Mouse (Mus musculus): ENCODE results near the gene Cep290. TPM values are rescaled to one million over a fixed set of nuclear protein-coding genes. Genes with fewer than 3 reads are reported as not detected.

Gene Cep290
- polyA plus RNA-seq, 1 experiment from 2014 or later: 6.9 TPM

- H3K27ac ChIP-seq: peak overlapping the region; percentile 65
- no peak overlapping the region for H3K9ac ChIP-seq
- 0 out of 2 replicates have a peak overlapping the region, but pooled peaks have one; percentile 9 for H3K4me2 ChIP-seq
- WGBS: 63% methylated on average over 2 of the region's 2 CpGs
- no peak overlapping the region for H3K4me3 ChIP-seq
- peaks cover 6% of the 10 kb centered on the region; the same call in 1 of the 2 replicates for H3K4me1 ChIP-seq
- no peaks in the 10 kb centered on the region for H3K9me3 ChIP-seq
- ATAC-seq (replicated peaks): peak; percentile 89
- H3K36me3 ChIP-seq (replicated peaks): no peaks in the 10 kb centered on the region
- no peaks in the 10 kb centered on the region for H3K27me3 ChIP-seq (replicated peaks)
These were observed 116.9 kb downstream of the Cep290 start for GRCm38 (mm10) chr10:100604254-100604653.

DNA sequence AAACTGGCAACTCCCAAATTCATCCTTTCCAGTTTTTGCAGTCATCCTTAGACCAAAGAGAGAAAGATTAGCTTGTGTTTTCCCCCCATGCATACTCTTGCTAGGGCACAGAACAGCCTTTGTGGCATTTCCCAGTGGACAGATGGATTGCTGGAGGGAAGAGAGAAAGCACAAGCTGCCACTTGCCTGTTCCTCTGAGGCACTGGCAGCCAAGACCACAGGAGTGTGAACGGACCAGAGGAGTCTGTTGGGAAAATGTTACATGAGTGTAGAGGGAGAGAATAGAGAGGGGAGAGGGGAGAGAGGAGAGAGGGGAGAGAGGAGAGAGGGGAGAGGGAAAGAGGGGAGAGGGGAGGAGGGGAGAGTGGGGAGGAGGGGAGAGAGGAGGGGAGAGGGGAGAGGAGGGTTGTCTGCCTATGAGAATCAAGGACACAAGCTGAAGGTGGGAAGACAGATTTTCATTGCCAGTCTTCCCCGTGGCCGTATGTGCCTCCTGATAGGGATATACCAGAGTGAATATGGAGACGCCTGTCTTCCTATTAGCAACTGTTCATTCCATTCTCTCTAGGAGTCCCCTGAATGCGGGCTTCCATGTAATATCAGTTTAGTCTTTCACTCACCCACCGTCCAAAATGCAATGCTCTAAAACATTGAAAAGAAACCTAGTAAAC is 130.0 kb downstream of the Cep290 start:
- no peak overlapping the region for H3K9ac ChIP-seq
- H3K4me1 ChIP-seq: no peaks in the 10 kb centered on the region
- no peak overlapping the region for H3K27ac ChIP-seq
- no peak overlapping the region for H3K4me3 ChIP-seq
- WGBS: 68% methylated on average over 6 of the region's 6 CpGs
- ATAC-seq (replicated peaks): no peak
- H3K27me3 ChIP-seq (replicated peaks): no peaks in the 10 kb centered on the region
- no peaks in the 10 kb centered on the region for H3K36me3 ChIP-seq (replicated peaks)
- H3K4me2 ChIP-seq: no peak overlapping the region
- H3K9me3 ChIP-seq: no peaks in the 10 kb centered on the region

- H3K9ac ChIP-seq: no peak overlapping the region
- WGBS: 95% methylated on average over 7 of the region's 7 CpGs
- no peak overlapping the region for H3K4me2 ChIP-seq
- no peak overlapping the region for H3K27ac ChIP-seq
- no peaks in the 10 kb centered on the region for H3K9me3 ChIP-seq
- no peaks in the 10 kb centered on the region for H3K27me3 ChIP-seq (replicated peaks)
- no peak for ATAC-seq (replicated peaks)
- H3K4me1 ChIP-seq: no peaks in the 10 kb centered on the region
- no peaks in the 10 kb centered on the region for H3K36me3 ChIP-seq (replicated peaks)
- no peak overlapping the region for H3K4me3 ChIP-seq
These were observed 132.1 kb downstream of the Cep290 start for GRCm38 (mm10) chr10:100619474-100619873.

DNA sequence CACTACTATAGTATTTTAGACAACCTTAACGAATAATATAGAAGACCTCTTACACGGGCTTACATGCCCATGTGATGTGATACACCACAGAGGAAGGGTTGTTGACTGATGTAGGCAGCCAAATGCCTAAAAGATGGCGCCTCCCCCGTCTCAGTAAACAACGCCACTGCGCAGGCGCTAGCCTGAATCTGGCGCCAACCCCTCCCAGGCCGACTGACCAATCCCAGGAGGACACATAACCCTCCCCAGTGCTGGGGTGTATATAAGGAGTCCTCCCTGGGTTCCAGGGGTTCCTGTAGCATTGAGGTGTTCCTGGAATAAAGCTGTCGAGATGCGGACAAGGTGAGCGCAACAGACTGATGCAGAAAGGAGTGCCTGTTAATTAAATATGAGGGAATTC is 132.7 kb downstream of the Cep290 start:
- Histone ChIP-seq H3K9me3 (no peaks in the 10 kb centered on the region), H3K4me2 (no peak overlapping the region), H3K27ac (no peak overlapping the region), H3K4me3 (no peak overlapping the region), H3K36me3 (replicated peaks) (no peaks in the 10 kb centered on the region), H3K27me3 (replicated peaks) (no peaks in the 10 kb centered on the region), H3K9ac (no peak overlapping the region), H3K4me1 (no peaks in the 10 kb centered on the region)
- 89% methylated on average over 12 of the region's 12 CpGs for WGBS
- no peak for ATAC-seq (replicated peaks)

DNA sequence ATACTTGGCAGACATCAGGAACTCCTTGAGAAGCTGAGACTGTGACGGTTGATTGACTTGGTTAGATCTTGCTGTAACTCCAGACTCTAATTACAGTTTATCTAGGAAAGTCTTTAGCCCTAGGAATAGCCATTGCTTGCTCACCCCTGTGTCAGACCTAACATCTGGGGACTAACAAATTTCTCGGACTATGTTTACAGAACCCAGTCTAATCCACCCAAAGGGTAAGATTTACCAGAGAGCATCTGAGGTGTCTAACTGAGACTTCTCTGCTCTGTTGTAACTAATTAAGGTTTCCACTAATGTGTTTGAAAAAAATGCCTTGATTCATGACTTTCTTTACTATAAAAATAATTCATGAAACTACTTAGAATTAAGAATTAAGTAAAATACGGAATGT is 135.1 kb downstream of the Cep290 start:
- Histone ChIP-seq H3K27me3 (replicated peaks) (no peaks in the 10 kb centered on the region), H3K36me3 (replicated peaks) (no peaks in the 10 kb centered on the region), H3K4me1 (no peaks in the 10 kb centered on the region), H3K9ac (no peak overlapping the region), H3K4me3 (no peak overlapping the region), H3K9me3 (no peaks in the 10 kb centered on the region), H3K4me2 (no peak overlapping the region), H3K27ac (no peak overlapping the region)
- WGBS: 78% methylated on average over 3 of the region's 3 CpGs
- ATAC-seq (replicated peaks): no peak

Other genes starting within 250 kb of the Cep290 start
- gene Gm4301, start 151.9 kb upstream of the Cep290 start, polyA plus RNA-seq (2015; fragmentation: Nextera tagmentation; extraction: Ambion mirVana): not detected in 2 replicates
- gene Gm4302, start 146.7 kb upstream of the Cep290 start, polyA plus RNA-seq (2015; fragmentation: Nextera tagmentation; extraction: Ambion mirVana): not detected in 2 replicates
- gene Gm4303, start 141.6 kb upstream of the Cep290 start, polyA plus RNA-seq (2015; fragmentation: Nextera tagmentation; extraction: Ambion mirVana): not detected in 2 replicates
- not detected in 2 replicates for gene Gm4305, start 136.5 kb upstream of the Cep290 start, polyA plus RNA-seq (2015; fragmentation: Nextera tagmentation; extraction: Ambion mirVana)
- gene Gm4307, start 126.2 kb upstream of the Cep290 start, polyA plus RNA-seq (2015; fragmentation: Nextera tagmentation; extraction: Ambion mirVana): not detected in 2 replicates
- not detected in 2 replicates for gene Gm4312, start 105.0 kb upstream of the Cep290 start, polyA plus RNA-seq (2015; fragmentation: Nextera tagmentation; extraction: Ambion mirVana)
- 10.0 and 11.5 TPM in 2 replicates for gene Tmtc3, start 208 bp upstream of the Cep290 start, polyA plus RNA-seq (2015; fragmentation: Nextera tagmentation; extraction: Ambion mirVana)
- 13.9 and 14.2 TPM in 2 replicates for gene 4930430F08Rik, start 102.9 kb downstream of the Cep290 start, polyA plus RNA-seq (2015; fragmentation: Nextera tagmentation; extraction: Ambion mirVana)
- gene 1700017N19Rik, start 102.9 kb downstream of the Cep290 start, polyA plus RNA-seq (2015; fragmentation: Nextera tagmentation; extraction: Ambion mirVana): 0.15 TPM in 1 of 2 replicates, not detected in the other